Mouse (Mus musculus): ENCODE data around the gene Vgll3. TPM values are rescaled to one million over a fixed set of nuclear protein-coding genes. Genes with fewer than 3 reads are reported as not detected.

Gene Vgll3
- polyA plus RNA-seq, 1 experiment from 2014 or later = 0.01 TPM

DNA sequence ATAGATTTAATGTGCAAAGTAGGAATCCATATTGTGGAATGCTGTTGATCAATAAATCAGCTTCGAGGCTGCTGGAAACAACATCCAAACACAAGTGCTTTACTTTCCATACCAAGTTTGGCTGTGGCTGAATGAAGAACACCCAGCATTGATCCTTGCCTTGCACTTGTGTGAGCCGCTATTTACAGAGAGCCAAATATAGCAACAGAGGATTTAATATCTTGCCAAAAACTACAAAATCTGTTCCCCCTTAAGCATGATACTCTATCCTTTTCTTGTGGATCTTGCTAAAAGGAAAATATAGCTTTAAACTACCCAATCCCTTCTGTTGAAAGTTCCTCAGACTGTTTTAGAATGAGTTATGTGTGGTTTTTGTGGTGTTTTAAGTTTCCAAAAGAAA, 52.9 kb downstream of the Vgll3 start:
- no peak overlapping the region for H3K4me3 ChIP-seq
- H3K27me3 ChIP-seq (replicated peaks) = no peaks in the 10 kb centered on the region
- ATAC-seq = no peak
- H3K9ac ChIP-seq = no peak overlapping the region
- no peak overlapping the region for H3K4me2 ChIP-seq
- WGBS (ENCODE audit: insufficient replicate concordance) = 59% methylated on average over 2 of the region's 2 CpGs
- no peaks in the 10 kb centered on the region for H3K4me1 ChIP-seq
- no peaks in the 10 kb centered on the region for H3K36me3 ChIP-seq
- no peaks in the 10 kb centered on the region for H3K9me3 ChIP-seq (replicated peaks)
- H3K27ac ChIP-seq = no peak overlapping the region

DNA sequence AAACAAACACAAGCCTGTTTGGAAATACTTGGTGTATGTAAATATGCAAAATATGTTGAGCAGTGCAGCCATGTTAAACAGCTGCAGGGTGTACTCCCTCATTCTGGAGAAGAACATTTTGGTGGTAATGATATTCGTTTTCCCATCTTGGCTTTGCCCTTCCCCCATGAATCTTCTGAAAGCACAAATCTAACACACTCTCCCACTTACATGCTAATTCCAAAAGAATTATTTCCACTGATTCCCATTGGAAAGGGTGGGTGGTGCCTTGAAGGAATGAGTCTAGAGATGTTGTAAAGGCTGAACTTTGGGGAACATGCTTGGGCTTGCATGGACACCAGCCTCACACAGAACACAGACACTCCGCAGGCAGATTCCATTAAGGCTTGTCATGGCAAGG, 53.9 kb downstream of the Vgll3 start:
- no peaks in the 10 kb centered on the region for H3K36me3 ChIP-seq
- H3K27ac ChIP-seq = no peak overlapping the region
- H3K4me2 ChIP-seq = no peak overlapping the region
- H3K27me3 ChIP-seq (replicated peaks) = no peaks in the 10 kb centered on the region
- whole genome bisulfite sequencing (ENCODE audit: insufficient replicate concordance) = 57% methylated on average over 2 of the region's 2 CpGs
- no peak for ATAC-seq
- H3K4me1 ChIP-seq = no peaks in the 10 kb centered on the region
- H3K4me3 ChIP-seq = no peak overlapping the region
- H3K9ac ChIP-seq = no peak overlapping the region
- no peaks in the 10 kb centered on the region for H3K9me3 ChIP-seq (replicated peaks)

DNA sequence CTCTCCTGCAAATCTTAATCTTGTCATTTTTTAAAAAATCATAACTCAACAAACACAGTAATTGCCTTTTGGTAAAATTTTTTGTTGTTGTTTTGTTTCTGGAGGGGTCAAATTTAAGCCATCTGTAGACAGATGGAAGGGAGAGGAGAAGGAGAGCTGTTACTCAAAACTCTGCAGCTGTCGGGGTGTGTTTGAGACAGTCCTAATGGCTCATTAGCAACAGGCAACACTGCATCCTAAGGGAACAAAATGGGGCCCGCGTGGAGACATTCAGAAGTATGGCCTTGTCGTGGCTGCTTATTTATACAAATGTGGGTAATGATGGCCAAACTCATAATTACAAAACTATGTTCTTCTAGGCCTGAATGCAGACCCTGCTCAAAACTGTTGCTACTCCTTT, 73.9 kb downstream of the Vgll3 start:
- no peaks in the 10 kb centered on the region for H3K4me1 ChIP-seq
- H3K27ac ChIP-seq = no peak overlapping the region
- no peak for ATAC-seq
- H3K9me3 ChIP-seq (replicated peaks) = no peaks in the 10 kb centered on the region
- H3K36me3 ChIP-seq = no peaks in the 10 kb centered on the region
- no peaks in the 10 kb centered on the region for H3K27me3 ChIP-seq (replicated peaks)
- H3K9ac ChIP-seq = no peak overlapping the region
- H3K4me3 ChIP-seq = no peak overlapping the region
- H3K4me2 ChIP-seq = no peak overlapping the region
- WGBS (ENCODE audit: insufficient replicate concordance) = 74% methylated on average over 4 of the region's 4 CpGs

Data from liver, embryonic 12.5 days (tissue).